Mouse (Mus musculus) liver, embryonic 13.5 days (tissue): Measurements from ENCODE around the gene Urb1. TPM values are rescaled to one million over a fixed set of nuclear protein-coding genes. Genes with fewer than 3 reads are reported as not detected.

Experiments
- ATAC-seq: fragments of 200-750 bp; cut with Nextera tagmentation; 2 replicates; pipeline ENCODE4 v1.8.0; 2017; ENCODE audit warnings: low read depth, mild to moderate bottlenecking, moderate number of reproducible peaks, moderate library complexity
- DNase-seq: peaks from one replicate; pipeline ENCODE4 v3.0.0; 2022
- H3K27ac ChIP-seq: fragments of 300-500 bp; sonication (generic); 2 replicates; pipeline ENCODE4 v1.5.1; 2015; ENCODE audit warnings: moderate library complexity, mild to moderate bottlenecking, inconsistent platforms
- H3K27me3 ChIP-seq: fragments of 300-500 bp; sonication (generic); 2 replicates; pipeline ENCODE4 v1.6.1; 2015; ENCODE audit warnings: mild to moderate bottlenecking, inconsistent platforms
- H3K36me3 ChIP-seq: fragments of 300-500 bp; sonication (generic); 2 replicates; pipeline ENCODE4 v1.6.1; 2015; ENCODE audit warnings: mild to moderate bottlenecking, inconsistent platforms
- H3K4me1 ChIP-seq: fragments of 300-500 bp; sonication (generic); replicated peaks from 2 replicates; pipeline ENCODE4 v1.6.1; 2015; ENCODE audit warnings: inconsistent platforms
- H3K4me2 ChIP-seq: fragments of 300-500 bp; sonication (generic); 2 replicates; pipeline ENCODE4 v1.6.1; 2015; ENCODE audit warnings: inconsistent platforms, mild to moderate bottlenecking, moderate library complexity
- H3K4me3 ChIP-seq: fragments of 300-500 bp; sonication (generic); replicated peaks from 2 replicates; pipeline ENCODE4 v1.5.1; 2015; ENCODE audit warnings: mild to moderate bottlenecking, inconsistent platforms
- H3K9ac ChIP-seq: fragments of 300-500 bp; sonication (generic); 2 replicates; pipeline ENCODE4 v1.6.1; 2015; ENCODE audit warnings: mild to moderate bottlenecking, inconsistent platforms
- H3K9me3 ChIP-seq: fragments of 300-500 bp; sonication (generic); replicated peaks from 2 replicates; pipeline ENCODE4 v1.6.1; 2016; ENCODE audit warnings: inconsistent platforms
- WGBS: fragments of 180-500 bp; shearing (Covaris S2); methylation state at CpG from one replicate; pipeline ENCODE4 v1.1.7; 2015; ENCODE audit not compliant: insufficient replicate concordance; 5-methylcytosine and 5-hydroxymethylcytosine counted together
- polyA plus RNA-seq: library from polyadenylated mRNA; unstranded; fragments of >200 nt; fragmentation: Nextera tagmentation; extraction: Ambion mirVana; gene quantifications from 2 replicates; pipeline ENCODE4 v1.2.1, GENCODE M21; 2015

Gene Urb1
- polyA plus RNA-seq, 1 experiment from 2014 or later = 4.7 TPM

- peaks cover 80% of the 10 kb centered on the region for H3K36me3 ChIP-seq
- peaks cover 26% of the 10 kb centered on the region for H3K4me1 ChIP-seq
- H3K4me3 ChIP-seq = no peak overlapping the region
- no peak overlapping the region; the same call in 1 of the 2 replicates for H3K27ac ChIP-seq
- no peak overlapping the region for H3K4me2 ChIP-seq
- DNase-seq = no peak
- H3K27me3 ChIP-seq = no peaks in the 10 kb centered on the region
- WGBS = 81% methylated on average over 9 of the region's 9 CpGs
- ATAC-seq = no peak
- H3K9ac ChIP-seq = 0 out of 2 replicates have a peak overlapping the region, but pooled peaks have one; percentile 13
- no peaks in the 10 kb centered on the region for H3K9me3 ChIP-seq
Measured at GRCm38 (mm10) chr16:90765195-90765877, 44.9 kb downstream of the Urb1 start.

DNA sequence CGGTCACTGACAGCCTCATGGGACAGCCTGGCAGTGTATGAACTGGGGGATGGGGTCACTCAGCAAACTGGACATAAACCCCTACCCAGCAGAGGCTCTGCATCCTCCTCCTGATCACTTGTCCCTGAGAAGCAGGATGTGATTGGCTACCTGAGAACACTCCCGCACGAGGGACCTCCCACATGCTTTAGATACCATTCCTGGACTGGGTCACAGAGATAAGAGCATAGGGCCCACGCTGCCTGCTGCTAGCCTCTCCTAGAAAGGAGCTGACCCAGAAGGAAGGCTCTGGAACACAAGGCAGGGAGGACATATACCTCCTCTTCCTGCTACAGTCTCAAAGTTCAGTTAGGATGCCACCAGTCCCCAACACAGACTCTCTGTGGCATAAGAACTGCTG, 49.7 kb downstream of the Urb1 start:
- 16% methylated on average over 4 of the region's 4 CpGs for WGBS
- Histone ChIP-seq H3K9me3 (no peaks in the 10 kb centered on the region), H3K9ac (peak overlapping the region; percentile 63), H3K4me3 (no peak overlapping the region), H3K4me2 (peak overlapping the region; percentile 49), H3K36me3 (peaks cover 74% of the 10 kb centered on the region), H3K27me3 (no peaks in the 10 kb centered on the region), H3K27ac (peak overlapping the region; percentile 87), H3K4me1 (peaks cover 40% of the 10 kb centered on the region)
- peak; percentile 98 for ATAC-seq
- no peak for DNase-seq

- Histone ChIP-seq H3K9ac (0 out of 2 replicates have a peak overlapping the region, but pooled peaks have one; percentile 19), H3K36me3 (peaks cover 81% of the 10 kb centered on the region), H3K27me3 (no peaks in the 10 kb centered on the region), H3K27ac (peak overlapping the region; percentile 87), H3K4me1 (peaks cover 38% of the 10 kb centered on the region), H3K9me3 (no peaks in the 10 kb centered on the region), H3K4me3 (no peak overlapping the region), H3K4me2 (peak overlapping the region; percentile 34; the same call in 1 of the 2 replicates)
- DNase-seq (no peak), ATAC-seq (no peak)
- WGBS = 58% methylated on average over 3 of the region's 3 CpGs
Measured at GRCm38 (mm10) chr16:90759335-90759734, 50.9 kb downstream of the Urb1 start.

GRCm38 (mm10) chr16:90753386-90753941, 56.7 kb downstream of the Urb1 start:
- no peak overlapping the region for H3K27ac ChIP-seq
- DNase-seq (no peak), ATAC-seq (no peak)
- no peak overlapping the region for H3K9ac ChIP-seq
- H3K27me3 ChIP-seq = no peaks in the 10 kb centered on the region
- peaks cover 26% of the 10 kb centered on the region for H3K4me1 ChIP-seq
- 83% methylated on average over 13 of the region's 13 CpGs for WGBS
- no peak overlapping the region for H3K4me3 ChIP-seq
- H3K9me3 ChIP-seq = no peaks in the 10 kb centered on the region
- no peak overlapping the region for H3K4me2 ChIP-seq
- peaks cover 89% of the 10 kb centered on the region for H3K36me3 ChIP-seq

GRCm38 (mm10) chr16:90748169-90748568, 62.0 kb downstream of the Urb1 start:
- Histone ChIP-seq H3K9ac (no peak overlapping the region), H3K4me1 (peaks cover 70% of the 10 kb centered on the region), H3K4me2 (no peak overlapping the region), H3K4me3 (no peak overlapping the region), H3K9me3 (no peaks in the 10 kb centered on the region), H3K27me3 (no peaks in the 10 kb centered on the region), H3K36me3 (peaks cover 73% of the 10 kb centered on the region), H3K27ac (no peak overlapping the region)
- no peak for ATAC-seq
- WGBS = 81% methylated on average over 7 of the region's 7 CpGs
- no peak for DNase-seq

DNA sequence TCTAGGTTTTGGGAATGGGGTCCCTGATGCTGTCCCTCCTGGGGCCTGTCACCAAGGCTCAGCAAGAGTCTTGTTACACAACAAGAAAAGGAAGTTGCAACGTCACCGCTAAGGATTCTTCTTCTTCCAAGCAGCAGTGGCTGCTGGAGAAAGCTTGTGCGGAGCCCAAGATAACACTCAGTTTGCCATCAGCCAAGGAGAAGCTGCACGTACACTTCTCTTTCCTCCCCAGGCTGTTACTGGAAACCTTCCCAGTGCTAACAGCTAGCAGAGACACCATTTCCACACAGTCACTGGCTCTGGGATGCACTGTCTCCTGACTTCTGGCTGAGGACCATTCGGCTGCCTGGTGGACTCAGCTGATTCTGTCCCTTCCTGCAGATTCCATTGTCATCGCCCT, 63.1 kb downstream of the Urb1 start:
- H3K4me2 ChIP-seq = no peak overlapping the region
- H3K9me3 ChIP-seq = no peaks in the 10 kb centered on the region
- H3K4me3 ChIP-seq = no peak overlapping the region
- no peak overlapping the region for H3K9ac ChIP-seq
- peaks cover 80% of the 10 kb centered on the region for H3K4me1 ChIP-seq
- H3K27ac ChIP-seq = peak overlapping the region; percentile 27; the same call in 1 of the 2 replicates
- ATAC-seq = no peak
- H3K36me3 ChIP-seq = peaks cover 67% of the 10 kb centered on the region
- no peaks in the 10 kb centered on the region for H3K27me3 ChIP-seq
- DNase-seq = no peak
- 44% methylated on average over 6 of the region's 6 CpGs for WGBS

DNA sequence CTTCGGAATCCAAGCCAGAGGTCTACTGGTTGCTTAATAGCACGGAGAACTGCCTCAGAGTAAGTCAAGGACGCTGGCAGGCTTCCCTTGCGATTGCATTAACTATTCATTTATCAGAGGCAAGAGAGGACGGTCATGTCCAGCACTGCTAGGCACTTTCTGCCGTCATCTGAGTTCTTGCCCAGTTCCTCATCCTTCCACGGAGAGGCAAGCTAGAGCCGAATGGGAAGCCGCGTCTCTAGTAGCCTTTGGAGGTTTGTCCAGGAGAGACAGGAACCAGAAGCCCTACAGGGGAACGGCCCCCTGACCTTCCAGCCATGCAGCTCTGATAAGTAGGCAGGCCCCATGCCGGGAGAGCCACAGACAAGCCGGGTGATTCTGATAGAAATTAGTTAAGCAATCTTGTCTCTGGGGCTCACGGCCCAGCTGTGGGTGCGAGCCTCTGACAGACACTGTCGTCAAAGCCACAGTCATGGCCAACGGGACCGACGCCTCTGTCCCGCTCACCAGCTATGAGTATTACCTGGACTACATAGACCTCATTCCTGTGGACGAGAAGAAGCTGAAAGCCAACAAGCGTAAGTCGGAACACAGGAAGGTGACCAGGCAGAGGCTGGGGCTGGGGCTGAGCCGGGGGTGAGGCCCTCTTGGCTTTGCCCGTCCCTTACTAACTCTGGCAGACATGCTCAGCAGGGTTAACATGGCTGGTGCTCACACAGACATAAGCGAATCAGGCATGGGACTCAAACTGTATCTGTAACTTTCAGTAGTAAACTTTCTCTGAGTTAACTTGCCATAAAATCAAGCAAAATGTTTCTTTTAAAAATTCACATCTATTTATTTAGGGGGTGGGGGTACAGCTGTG, 71.9 kb downstream of the Urb1 start, which contains the start of gene Mrap:
TSS of gene Mrap (plus strand) at position 116 of the 865 bp plus-strand sequence.
- H3K36me3 ChIP-seq = peaks cover 12% of the 10 kb centered on the region; the same call in 1 of the 2 replicates
- H3K9ac ChIP-seq = peak within 1 kb of the TSS; percentile 76
- peak within 1 kb of the TSS; percentile 62 for H3K4me3 ChIP-seq
- no peaks in the 10 kb centered on the region for H3K27me3 ChIP-seq
- peaks cover 72% of the 10 kb centered on the region for H3K4me1 ChIP-seq
- H3K27ac ChIP-seq = peak within 1 kb of the TSS; percentile 91
- DNase-seq = peak; percentile 63
- H3K4me2 ChIP-seq = peak within 1 kb of the TSS; percentile 63
- H3K9me3 ChIP-seq = no peaks in the 10 kb centered on the region
- WGBS = 28% methylated on average over 26 of the region's 26 CpGs
- peak; percentile 92 for ATAC-seq

DNA sequence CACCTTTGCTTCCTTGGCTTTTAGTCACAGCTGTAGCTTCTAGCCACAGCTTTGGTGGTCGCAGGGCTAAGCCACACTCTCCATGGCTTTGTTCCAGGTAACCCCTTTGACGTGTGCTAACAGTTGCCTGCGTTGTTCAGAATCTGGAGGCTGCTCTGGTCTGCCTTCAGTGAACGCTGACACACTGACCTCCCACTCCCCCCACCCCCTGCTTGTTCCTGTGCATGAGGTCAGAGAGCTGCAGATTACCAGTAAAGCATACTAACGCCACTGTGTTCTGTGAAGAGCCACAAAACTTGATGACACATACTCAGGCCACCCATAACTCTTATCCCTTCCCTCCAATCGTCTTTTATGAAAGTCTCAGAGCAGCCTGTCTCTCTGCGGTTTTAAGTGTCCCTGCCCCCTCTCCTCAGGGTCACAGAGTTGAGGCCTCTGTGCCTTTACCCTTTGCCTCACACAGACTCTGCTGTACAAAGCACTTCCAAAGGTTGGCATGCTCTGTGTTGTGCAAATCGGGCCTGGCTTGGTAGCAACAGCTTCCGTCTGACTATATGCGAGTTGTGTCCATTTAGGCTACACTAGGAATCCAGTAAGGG, 73.4 kb downstream of the Urb1 start:
- 55% methylated on average over 10 of the region's 10 CpGs for WGBS
- no peak for DNase-seq

GRCm38 (mm10) chr16:90735611-90736010, 74.6 kb downstream of the Urb1 start:
- no peak overlapping the region for H3K27ac ChIP-seq
- H3K36me3 ChIP-seq = no peaks in the 10 kb centered on the region
- peaks cover 46% of the 10 kb centered on the region for H3K4me1 ChIP-seq
- H3K9ac ChIP-seq = no peak overlapping the region
- no peak for ATAC-seq
- WGBS = 52% methylated on average over 4 of the region's 4 CpGs
- H3K4me2 ChIP-seq = no peak overlapping the region
- H3K27me3 ChIP-seq = no peaks in the 10 kb centered on the region
- no peaks in the 10 kb centered on the region; the same call in 1 of the 2 replicates for H3K9me3 ChIP-seq
- no peak overlapping the region for H3K4me3 ChIP-seq
- DNase-seq = no peak

More for the DNA sequence above, 73.4 kb downstream of the Urb1 start:
- peaks cover 56% of the 10 kb centered on the region for H3K4me1 ChIP-seq
- no peak overlapping the region for H3K4me3 ChIP-seq
- H3K36me3 ChIP-seq = peaks cover 6% of the 10 kb centered on the region; the same call in 1 of the 2 replicates
- no peak for ATAC-seq
- peak overlapping the region; percentile 63; the same call in 1 of the 2 replicates for H3K4me2 ChIP-seq
- H3K27ac ChIP-seq = peak overlapping the region; percentile 91
- no peak overlapping the region for H3K9ac ChIP-seq
- H3K9me3 ChIP-seq = no peaks in the 10 kb centered on the region
- no peaks in the 10 kb centered on the region for H3K27me3 ChIP-seq

- DNase-seq = peak; percentile 97
- no peaks in the 10 kb centered on the region for H3K27me3 ChIP-seq
- 1% methylated on average over 53 of the region's 53 CpGs for WGBS
- H3K4me1 ChIP-seq = peaks cover 44% of the 10 kb centered on the region
- H3K36me3 ChIP-seq = peaks cover 26% of the 10 kb centered on the region
- H3K27ac ChIP-seq = peak within 1 kb of the TSS; percentile 88
- peak within 1 kb of the TSS; percentile 95 for H3K4me2 ChIP-seq
- H3K9ac ChIP-seq = peak within 1 kb of the TSS; percentile 93
- H3K9me3 ChIP-seq = no peaks in the 10 kb centered on the region; the same call in 1 of the 2 replicates
- peak within 1 kb of the TSS; percentile 97 for H3K4me3 ChIP-seq
- peak; percentile 95 for ATAC-seq
Measured at GRCm38 (mm10) chr16:90727233-90728115, 82.7 kb downstream of the Urb1 start, which contains the start of gene Mis18a. Mis18a (minus strand) TSS chr16:90727404.
